Mouse (Mus musculus) liver, embryonic 11.5 days (tissue): ENCODE measurements at regions not wholly inside any gene's neighbourhood (a gene's known extent, or its start where the extent isn't known, plus 50 kb on each side); places are given as distances from the start of the nearest gene placed in this dataset.

ENCODE experiments used
- ATAC-seq: fragments of 200-750 bp; cut with Nextera tagmentation; replicated peaks from 2 replicates; pipeline ENCODE4 v1.8.0; 2017; ENCODE audit warnings: moderate number of reproducible peaks, mild to moderate bottlenecking, moderate TSS enrichment, moderate library complexity; ENCODE audit not compliant: low FRiP score
- DNase-seq: peaks from one replicate; pipeline ENCODE4 v3.0.0-alpha.2; 2017; ENCODE audit warnings: low spot score
- H3K27ac ChIP-seq: fragments of 300-500 bp; sonication (generic); 2 replicates; pipeline ENCODE4 v1.5.1; 2014; ENCODE audit warnings: mild to moderate bottlenecking, low read depth, low read length, control low read depth
- H3K27me3 ChIP-seq: fragments of 300-500 bp; sonication (generic); replicated peaks from 2 replicates; pipeline ENCODE4 v1.6.1; 2014; ENCODE audit warnings: low read length, mixed read lengths; ENCODE audit not compliant: control insufficient read depth, insufficient read depth
- H3K36me3 ChIP-seq: fragments of 300-500 bp; sonication (generic); 2 replicates; pipeline ENCODE4 v1.6.1; 2014; ENCODE audit warnings: mild to moderate bottlenecking, low read length, moderate library complexity, mixed read lengths; ENCODE audit not compliant: control insufficient read depth, insufficient read depth
- H3K4me1 ChIP-seq: fragments of 300-500 bp; sonication (generic); replicated peaks from 2 replicates; pipeline ENCODE4 v1.6.1; 2014; ENCODE audit warnings: low read length, mixed read lengths; ENCODE audit not compliant: control insufficient read depth, insufficient read depth
- H3K4me2 ChIP-seq: fragments of 300-500 bp; sonication (generic); 2 replicates; pipeline ENCODE4 v1.6.1; 2014; ENCODE audit warnings: mild to moderate bottlenecking, control low read depth, moderate library complexity
- H3K4me3 ChIP-seq: fragments of 300-500 bp; sonication (generic); 2 replicates; pipeline ENCODE4 v1.5.1; 2014; ENCODE audit warnings: low read depth, low read length, control low read depth
- H3K9ac ChIP-seq: fragments of 300-500 bp; sonication (generic); 2 replicates; pipeline ENCODE4 v1.6.1; 2014; ENCODE audit warnings: low read depth, low read length, control low read depth
- H3K9me3 ChIP-seq: fragments of 300-500 bp; sonication (generic); 2 replicates; pipeline ENCODE4 v1.6.1; 2016; ENCODE audit warnings: low read length, inconsistent platforms, mixed read lengths; ENCODE audit not compliant: control insufficient read depth
- WGBS: fragments of 180-500 bp; shearing (Covaris S2); extraction: QIAGEN DNeasy Blood & Tissue Kit; methylation state at CpG from one replicate; pipeline ENCODE4 v1.1.7; 2014; 5-methylcytosine and 5-hydroxymethylcytosine counted together

DNA sequence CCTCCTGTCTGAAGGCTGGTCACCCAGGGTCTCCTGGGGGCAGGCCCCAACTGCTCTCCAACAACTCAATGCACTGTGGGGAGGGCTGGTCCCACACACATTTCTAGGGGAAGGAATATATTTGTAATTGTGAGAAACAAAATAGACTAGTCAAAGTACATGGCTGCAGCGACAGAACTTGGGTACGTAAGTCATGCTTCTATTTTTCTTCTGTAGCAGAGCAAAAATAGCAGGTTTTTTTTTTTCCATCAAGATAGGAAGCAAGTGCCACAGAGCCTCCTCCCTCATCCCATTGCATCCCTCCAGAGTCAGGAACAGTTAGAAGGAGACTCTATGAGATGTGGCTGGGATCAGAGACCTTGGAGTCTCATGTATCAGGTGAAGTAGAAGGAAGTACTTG, 124.9 kb upstream of the Tnr start:
- Histone ChIP-seq H3K27ac (no peak overlapping the region), H3K36me3 (no peaks in the 10 kb centered on the region), H3K4me1 (no peaks in the 10 kb centered on the region), H3K9ac (no peak overlapping the region), H3K27me3 (no peaks in the 10 kb centered on the region), H3K9me3 (no peaks in the 10 kb centered on the region), H3K4me2 (no peak overlapping the region), H3K4me3 (no peak overlapping the region)
- WGBS, result 94% methylated on average over 2 of the region's 2 CpGs
- ATAC-seq, result no peak
- no peak for DNase-seq

DNA sequence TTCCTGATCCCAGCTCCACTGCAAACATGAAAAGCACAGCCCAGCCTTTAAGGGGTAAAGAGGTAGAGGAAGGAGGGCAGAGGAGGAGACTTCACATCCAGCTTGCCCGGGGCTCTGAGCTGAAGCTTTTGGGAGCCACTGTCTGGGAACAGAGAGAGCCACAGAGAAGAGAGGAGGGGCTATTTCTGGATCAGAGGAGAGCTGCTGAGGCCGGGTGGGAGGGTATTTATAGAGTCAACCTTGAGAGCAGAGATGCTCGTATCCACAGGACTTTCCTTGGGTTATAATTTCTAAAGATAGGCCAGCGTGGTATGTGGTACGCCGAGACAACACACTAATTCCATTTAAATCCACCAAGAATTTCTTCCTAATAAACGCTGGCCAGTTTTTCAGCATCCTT, 117.3 kb upstream of the Tnr start:
- H3K36me3 ChIP-seq, result no peaks in the 10 kb centered on the region
- H3K9ac ChIP-seq, result no peak overlapping the region
- H3K27ac ChIP-seq, result no peak overlapping the region
- H3K4me3 ChIP-seq, result no peak overlapping the region
- H3K4me1 ChIP-seq, result no peaks in the 10 kb centered on the region
- no peaks in the 10 kb centered on the region for H3K27me3 ChIP-seq
- DNase-seq (no peak), ATAC-seq (no peak)
- H3K9me3 ChIP-seq, result no peaks in the 10 kb centered on the region
- WGBS, result 69% methylated on average over 7 of the region's 7 CpGs
- no peak overlapping the region for H3K4me2 ChIP-seq

DNA sequence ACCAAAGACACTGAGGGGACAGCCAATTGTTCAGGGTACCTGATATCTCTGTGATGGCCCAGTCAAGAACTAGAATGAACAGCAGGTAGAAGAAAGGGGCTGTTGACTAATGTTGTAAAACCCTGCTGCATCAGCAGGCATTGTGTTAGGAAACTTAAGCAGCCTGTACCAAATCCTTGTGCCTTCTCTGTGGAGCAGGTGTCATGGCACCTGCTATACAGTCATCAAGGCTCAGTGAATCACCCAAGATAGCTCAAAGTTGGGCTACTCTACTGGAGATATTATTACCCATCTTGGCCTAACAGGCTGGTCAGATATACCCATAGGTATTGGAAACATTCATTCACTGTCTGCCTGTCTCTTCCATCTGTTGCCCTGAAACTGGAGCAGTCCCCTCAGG, 116.8 kb upstream of the Tnr start:
- Histone ChIP-seq H3K4me3 (no peak overlapping the region), H3K27ac (no peak overlapping the region), H3K36me3 (no peaks in the 10 kb centered on the region), H3K9ac (no peak overlapping the region), H3K4me1 (no peaks in the 10 kb centered on the region), H3K27me3 (no peaks in the 10 kb centered on the region), H3K4me2 (no peak overlapping the region), H3K9me3 (no peaks in the 10 kb centered on the region)
- no peak for DNase-seq
- ATAC-seq, result no peak

DNA sequence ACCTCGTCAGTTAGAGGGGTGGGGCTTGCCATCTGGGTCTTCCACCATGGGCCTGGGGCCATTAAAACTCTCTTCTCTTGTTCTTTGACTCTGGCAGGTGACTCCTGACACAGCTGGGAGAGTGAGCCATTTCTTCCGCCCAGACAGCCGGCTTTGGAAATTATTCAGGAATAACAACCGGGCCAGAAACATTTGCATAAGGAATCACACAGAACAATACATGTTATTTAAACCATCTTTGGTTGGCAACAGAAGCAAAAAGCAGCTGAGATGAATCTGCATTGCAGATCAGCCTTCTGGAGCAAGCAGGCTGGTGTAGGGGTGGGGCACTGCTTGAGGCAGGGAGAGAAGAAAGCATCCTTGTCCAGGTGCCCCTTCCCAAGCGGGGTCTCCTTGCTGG, 110.2 kb upstream of the Tnr start:
- Histone ChIP-seq H3K36me3 (no peaks in the 10 kb centered on the region), H3K27ac (no peak overlapping the region), H3K4me2 (no peak overlapping the region), H3K9ac (no peak overlapping the region), H3K9me3 (no peaks in the 10 kb centered on the region), H3K4me1 (no peaks in the 10 kb centered on the region), H3K27me3 (no peaks in the 10 kb centered on the region), H3K4me3 (no peak overlapping the region)
- 79% methylated on average over 5 of the region's 5 CpGs for WGBS
- ATAC-seq, result no peak
- no peak for DNase-seq

DNA sequence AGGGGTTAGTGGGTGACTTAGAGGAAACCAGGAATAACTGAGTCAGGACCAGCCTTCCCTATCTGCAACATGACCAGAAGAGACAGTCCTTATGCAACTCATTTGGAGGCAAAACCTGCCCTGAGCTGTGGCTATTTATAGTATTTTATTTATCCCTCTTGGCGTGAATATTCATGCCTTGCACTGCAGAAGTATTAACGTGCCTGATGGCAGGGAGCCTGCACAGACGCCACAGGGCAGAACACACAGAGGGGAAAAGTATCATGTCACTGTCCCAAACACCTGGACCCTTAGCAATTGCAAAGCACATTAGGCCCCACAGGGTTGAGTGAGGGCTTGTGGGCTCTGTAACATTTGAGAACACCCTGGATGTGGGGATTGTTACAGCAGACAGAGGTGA, 107.9 kb upstream of the Tnr start:
- Histone ChIP-seq H3K4me2 (no peak overlapping the region), H3K9ac (no peak overlapping the region), H3K4me3 (no peak overlapping the region), H3K4me1 (no peaks in the 10 kb centered on the region), H3K27ac (no peak overlapping the region), H3K36me3 (no peaks in the 10 kb centered on the region), H3K9me3 (no peaks in the 10 kb centered on the region), H3K27me3 (no peaks in the 10 kb centered on the region)
- ATAC-seq (no peak), DNase-seq (no peak)
- 68% methylated on average over 3 of the region's 3 CpGs for WGBS

DNA sequence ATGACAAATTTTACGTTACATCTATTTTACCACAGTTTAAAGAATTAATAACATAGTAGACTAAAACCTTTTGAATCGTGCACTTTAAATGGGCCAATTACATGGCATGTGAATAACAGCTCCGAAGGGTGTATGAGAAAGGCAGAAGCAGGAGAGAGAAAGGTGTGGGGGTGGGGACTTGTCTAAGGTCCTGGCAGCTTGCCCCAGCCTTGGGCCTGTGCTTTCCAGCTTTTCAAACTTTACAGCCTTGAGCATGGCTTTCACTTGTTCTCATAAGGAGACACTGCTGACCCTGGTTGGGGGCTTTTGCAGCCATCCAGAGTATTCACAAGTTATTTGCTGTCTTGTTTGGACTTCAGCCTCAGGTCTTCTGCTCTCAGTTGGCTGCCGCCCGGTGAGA, 106.4 kb upstream of the Tnr start:
- no peak for ATAC-seq
- no peaks in the 10 kb centered on the region for H3K36me3 ChIP-seq
- no peaks in the 10 kb centered on the region for H3K4me1 ChIP-seq
- no peaks in the 10 kb centered on the region for H3K27me3 ChIP-seq
- H3K4me3 ChIP-seq, result no peak overlapping the region
- no peak for DNase-seq
- H3K4me2 ChIP-seq, result no peak overlapping the region
- no peak overlapping the region for H3K9ac ChIP-seq
- H3K9me3 ChIP-seq, result no peaks in the 10 kb centered on the region
- 80% methylated on average over 5 of the region's 5 CpGs for WGBS
- H3K27ac ChIP-seq, result no peak overlapping the region

DNA sequence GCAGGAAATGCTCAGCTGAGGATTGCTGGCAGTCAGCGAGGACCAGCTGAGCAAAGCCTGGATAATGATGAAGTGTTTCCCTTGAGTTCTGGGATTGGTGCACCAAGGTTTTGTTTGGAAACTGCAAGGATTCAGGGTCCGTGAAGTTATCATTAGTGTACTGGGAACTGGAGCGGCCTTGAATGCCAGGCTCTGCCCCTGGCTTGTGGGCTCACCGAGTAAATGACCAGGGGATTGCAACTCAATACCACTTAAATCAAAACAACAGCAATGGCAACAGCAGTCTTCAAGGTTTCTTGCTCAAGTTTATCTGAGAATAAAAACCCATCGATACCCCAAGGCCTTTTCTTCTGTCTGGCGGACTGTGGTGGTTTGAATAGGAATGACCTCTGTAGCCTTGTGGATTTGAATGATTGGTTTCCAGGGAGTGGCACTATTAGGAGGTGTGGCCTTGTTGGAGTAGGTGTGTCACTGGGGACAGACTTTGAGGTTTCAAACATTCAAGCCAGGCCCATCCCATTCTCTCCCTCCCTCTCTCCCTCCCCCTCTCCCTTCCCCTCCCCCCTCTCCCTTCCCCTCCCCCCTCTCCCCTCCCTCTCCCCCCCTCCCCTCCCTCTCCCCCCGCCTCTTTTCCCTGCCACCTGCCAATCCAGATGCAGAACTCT, 104.1 kb upstream of the Tnr start:
- H3K9me3 ChIP-seq, result no peaks in the 10 kb centered on the region
- no peak overlapping the region for H3K9ac ChIP-seq
- DNase-seq (no peak), ATAC-seq (no peak)
- no peak overlapping the region for H3K4me3 ChIP-seq
- no peaks in the 10 kb centered on the region for H3K36me3 ChIP-seq
- H3K4me1 ChIP-seq, result no peaks in the 10 kb centered on the region
- no peaks in the 10 kb centered on the region for H3K27me3 ChIP-seq
- 69% methylated on average over 6 of the region's 7 CpGs for WGBS
- H3K27ac ChIP-seq, result no peak overlapping the region
- no peak overlapping the region for H3K4me2 ChIP-seq

DNA sequence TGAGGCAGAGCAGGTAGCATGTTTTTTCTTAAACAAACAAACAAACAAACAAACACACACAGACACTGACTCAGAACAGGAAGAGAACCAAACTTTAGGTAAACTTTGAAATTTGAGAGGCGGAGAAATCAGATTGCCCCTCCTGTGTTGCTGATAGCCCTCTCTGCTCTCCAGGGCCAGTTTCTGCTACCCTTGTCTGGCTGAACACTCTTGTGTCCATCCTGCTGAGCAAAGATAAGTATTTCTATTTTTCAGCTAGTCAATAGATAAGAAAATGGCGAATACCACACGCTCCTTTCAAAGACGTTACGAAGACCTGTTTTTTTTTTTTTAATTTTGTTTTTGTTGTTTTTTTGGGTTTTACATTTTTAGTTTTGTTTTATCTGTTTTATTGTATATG, 103.4 kb upstream of the Tnr start:
- 71% methylated on average over 5 of the region's 5 CpGs for WGBS
- H3K4me3 ChIP-seq, result no peak overlapping the region
- no peak overlapping the region for H3K9ac ChIP-seq
- no peak overlapping the region for H3K27ac ChIP-seq
- DNase-seq (no peak), ATAC-seq (peak; percentile 59; the same call in 1 of the 2 replicates)
- H3K4me1 ChIP-seq, result no peaks in the 10 kb centered on the region
- H3K4me2 ChIP-seq, result no peak overlapping the region
- H3K9me3 ChIP-seq, result no peaks in the 10 kb centered on the region
- H3K27me3 ChIP-seq, result no peaks in the 10 kb centered on the region
- H3K36me3 ChIP-seq, result no peaks in the 10 kb centered on the region

DNA sequence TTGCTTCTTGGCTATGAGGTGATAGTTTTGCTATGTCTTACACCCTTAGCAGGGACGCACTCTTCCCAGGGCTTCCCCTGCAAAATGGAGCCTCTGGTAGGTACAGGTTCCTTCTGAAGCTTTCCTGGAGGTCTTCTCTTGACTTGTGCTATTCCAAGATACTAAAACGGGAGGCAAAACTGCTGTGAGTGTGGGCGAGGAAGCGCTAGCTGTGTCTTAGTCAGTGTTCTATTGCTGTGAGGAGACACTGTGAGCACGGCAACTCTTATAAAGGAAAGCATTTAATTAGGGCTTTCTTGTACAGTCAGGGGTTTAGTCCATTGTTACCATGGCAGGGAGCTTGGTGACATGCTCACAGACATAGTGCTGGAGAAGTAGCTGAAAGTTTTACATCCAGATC, 99.9 kb upstream of the Tnr start:
- Histone ChIP-seq H3K9ac (no peak overlapping the region), H3K36me3 (no peaks in the 10 kb centered on the region), H3K4me3 (no peak overlapping the region), H3K4me1 (no peaks in the 10 kb centered on the region), H3K4me2 (no peak overlapping the region), H3K9me3 (no peaks in the 10 kb centered on the region), H3K27ac (no peak overlapping the region), H3K27me3 (no peaks in the 10 kb centered on the region)
- 87% methylated on average over 5 of the region's 5 CpGs for WGBS
- ATAC-seq (no peak), DNase-seq (no peak)
